Mouse (Mus musculus) adrenal gland, adult (tissue): Measurements from ENCODE around the gene Cdh20.

Experiments
- DNase-seq, 2 experiments: peaks; one replicate each; pipeline ENCODE4 v3.0.0; 2022 to 2023; ENCODE audit warnings: low spot score in 1 of 2; ENCODE audit not compliant: inconsistent age in 2 of 2

Cdh20 gene

DNA sequence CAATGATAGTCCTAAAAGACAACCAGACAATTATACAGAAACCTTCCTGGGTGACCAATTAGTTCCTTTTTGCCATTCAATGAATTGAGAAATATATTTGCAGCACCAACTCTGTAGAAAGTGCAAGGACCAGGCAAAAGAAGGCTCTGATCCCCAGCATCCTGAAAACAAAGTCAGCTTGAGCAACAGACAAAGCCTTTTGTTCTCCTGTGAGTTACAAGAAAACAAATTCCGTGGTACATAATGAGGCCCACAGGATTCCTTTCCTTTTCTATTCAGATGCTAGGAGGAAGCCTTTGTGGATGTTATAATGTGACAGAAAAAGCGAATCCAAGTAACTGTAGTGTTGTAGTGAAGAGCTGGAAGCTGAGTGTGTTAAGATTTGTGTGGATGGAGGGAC lies 244.3 kb downstream of the Cdh20 start:
- no peak for DNase-seq

DNA sequence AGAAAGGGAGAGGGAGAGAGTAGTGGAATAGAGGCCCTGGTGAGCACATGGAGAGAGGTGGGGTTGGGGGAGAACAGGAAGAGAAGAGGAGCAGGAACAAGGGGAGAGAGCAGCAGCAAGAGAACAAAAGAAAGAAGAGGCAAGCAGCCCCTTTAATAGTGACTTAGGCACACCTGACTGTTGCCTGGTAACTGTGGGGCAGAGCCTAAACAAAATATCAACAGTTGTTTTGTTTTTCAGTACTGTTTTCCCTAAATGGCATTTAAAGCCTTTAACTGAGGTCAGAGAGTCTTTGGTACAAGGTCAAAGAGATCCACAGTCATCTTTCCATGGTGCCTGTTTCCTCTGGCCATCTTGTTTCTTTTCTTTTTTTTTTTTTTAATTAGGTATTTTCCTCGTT lies 245.0 kb downstream of the Cdh20 start:
- DNase-seq = no peak

DNA sequence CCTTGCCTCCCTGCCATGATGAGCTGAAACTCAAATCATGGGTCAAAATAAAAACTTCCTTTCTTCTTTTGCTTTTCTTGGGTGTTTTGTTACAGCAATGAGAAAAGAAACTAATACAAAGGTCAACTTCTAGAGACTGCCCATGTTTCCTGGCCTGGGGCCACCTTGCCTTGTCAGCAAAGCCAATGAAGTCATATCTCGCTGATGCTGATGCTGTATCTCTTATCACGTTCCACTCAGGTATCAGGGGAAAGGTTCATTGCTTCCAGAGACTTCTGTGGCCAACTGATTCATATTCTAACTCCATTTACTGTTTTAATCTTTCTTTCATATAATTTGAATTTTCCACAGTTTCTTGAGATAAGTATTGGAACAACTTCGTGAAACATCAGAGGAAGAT lies 273.3 kb downstream of the Cdh20 start:
- DNase-seq = no peak
